ENCODE assay signal across 13 mouse cellular contexts in genomic region chr16:43259466-43259865, GRCm38 (mm10).
"Had no signal": no experiment of that assay in that cellular context is flagged by ENCODE, and none has a peak within 500 bp of the region (broad histone marks: within the 10 kb centered on the region; RNA-seq: fewer than 3 reads in every experiment).

No protein-coding gene starts in this region.

- H3K27ac ChIP-seq: limb, embryonic 10.5 days; limb, embryonic 13.5 days; liver, embryonic 15.5 days had no signal

- H3K4me3 ChIP-seq: limb, embryonic 10.5 days; limb, embryonic 13.5 days; liver, embryonic 15.5 days had no signal

- H3K36me3 ChIP-seq: limb, embryonic 10.5 days; limb, embryonic 13.5 days; liver, embryonic 15.5 days had no signal

- H3K9me3 ChIP-seq: limb, embryonic 10.5 days; liver, embryonic 15.5 days had no signal

- H3K27me3 ChIP-seq: limb, embryonic 13.5 days; liver, embryonic 15.5 days had no signal

- H3K9ac ChIP-seq: limb, embryonic 13.5 days; liver, embryonic 15.5 days had no signal

- H3K4me2 ChIP-seq: limb, embryonic 13.5 days; liver, embryonic 15.5 days; midbrain, embryonic 11.5 days had no signal

- DNase-seq: liver; lung, adult 2 months; lung, postnatal 14 days; lung, postnatal 4 days; midbrain, embryonic 14.5 days; thymus, adult 18-20 months; thymus, postnatal 36 days had no signal

- ATAC-seq: inflammation-experienced regulatory T-cells, adult 6 months; intestine, postnatal 0 days had no signal

- H3K4me1 ChIP-seq: limb, embryonic 10.5 days; liver, embryonic 15.5 days had no signal
